Mouse (Mus musculus) forebrain, embryonic 13.5 days (tissue): ENCODE data around the gene Tenm4. TPM values are rescaled to one million over a fixed set of nuclear protein-coding genes. Genes with fewer than 3 reads are reported as not detected.

Experiments
- ATAC-seq: fragments of 200-750 bp; cut with Nextera tagmentation; 2 replicates; pipeline ENCODE4 v1.8.0; 2017
- H3K27ac ChIP-seq: fragments of 300-500 bp; sonication (generic); 2 replicates; pipeline ENCODE4 v1.5.1; 2015; ENCODE audit warnings: inconsistent platforms, mild to moderate bottlenecking, moderate library complexity
- H3K27me3 ChIP-seq: fragments of 300-500 bp; sonication (generic); 2 replicates; pipeline ENCODE4 v1.6.1; 2015; ENCODE audit warnings: mild to moderate bottlenecking, inconsistent platforms
- H3K36me3 ChIP-seq: fragments of 300-500 bp; sonication (generic); 2 replicates; pipeline ENCODE4 v1.6.1; 2015; ENCODE audit warnings: mild to moderate bottlenecking, inconsistent platforms; ENCODE audit not compliant: poor library complexity, severe bottlenecking
- H3K4me1 ChIP-seq: fragments of 300-500 bp; sonication (generic); 2 replicates; pipeline ENCODE4 v1.6.1; 2015; ENCODE audit warnings: inconsistent platforms
- H3K4me2 ChIP-seq: fragments of 300-500 bp; sonication (generic); 2 replicates; pipeline ENCODE4 v1.6.1; 2015; ENCODE audit warnings: inconsistent platforms, mild to moderate bottlenecking, moderate library complexity
- H3K4me3 ChIP-seq: fragments of 300-500 bp; sonication (generic); 2 replicates; pipeline ENCODE4 v1.5.1; 2015; ENCODE audit warnings: mild to moderate bottlenecking, inconsistent platforms
- H3K9ac ChIP-seq: fragments of 300-500 bp; sonication (generic); 2 replicates; pipeline ENCODE4 v1.6.1; 2015; ENCODE audit warnings: mild to moderate bottlenecking, inconsistent platforms
- H3K9me3 ChIP-seq: fragments of 300-500 bp; sonication (generic); replicated peaks from 2 replicates; pipeline ENCODE4 v1.6.1; 2016; ENCODE audit warnings: inconsistent platforms
- WGBS: fragments of 180-500 bp; shearing (Covaris S2); methylation state at CpG from one replicate; pipeline ENCODE4 v1.1.7; 2015; 5-methylcytosine and 5-hydroxymethylcytosine counted together
- polyA plus RNA-seq: library from polyadenylated mRNA; unstranded; fragments of >200 nt; fragmentation: Nextera tagmentation; extraction: Ambion mirVana; gene quantifications from 2 replicates; pipeline ENCODE4 v1.2.1, GENCODE M21; 2015

Tenm4 gene
- polyA plus RNA-seq, 1 experiment from 2014 or later: 73.6 TPM

GRCm38 (mm10) chr7:96357550-96357949, 186.5 kb downstream of the Tenm4 start:
- Histone ChIP-seq H3K36me3 (no peaks in the 10 kb centered on the region), H3K4me1 (peaks cover 23% of the 10 kb centered on the region), H3K4me2 (no peak overlapping the region), H3K27ac (peak overlapping the region; percentile 28), H3K4me3 (no peak overlapping the region), H3K9ac (no peak overlapping the region), H3K27me3 (no peaks in the 10 kb centered on the region), H3K9me3 (no peaks in the 10 kb centered on the region)
- WGBS: 53% methylated on average over 6 of the region's 6 CpGs
- peak; percentile 43; the same call in 1 of the 2 replicates for ATAC-seq

GRCm38 (mm10) chr7:96363311-96363710, 192.3 kb downstream of the Tenm4 start:
- Histone ChIP-seq H3K9ac (no peak overlapping the region), H3K4me2 (no peak overlapping the region), H3K9me3 (no peaks in the 10 kb centered on the region), H3K27ac (no peak overlapping the region), H3K27me3 (no peaks in the 10 kb centered on the region), H3K36me3 (no peaks in the 10 kb centered on the region), H3K4me1 (no peaks in the 10 kb centered on the region), H3K4me3 (no peak overlapping the region)
- ATAC-seq: no peak
- WGBS: 90% methylated on average over 3 of the region's 3 CpGs

- no peak overlapping the region for H3K9ac ChIP-seq
- no peak overlapping the region for H3K4me2 ChIP-seq
- no peak for ATAC-seq
- H3K9me3 ChIP-seq: no peaks in the 10 kb centered on the region
- 0 out of 2 replicates have a peak, but pooled peaks cover 6% of the 10 kb centered on the region for H3K4me1 ChIP-seq
- WGBS: 90% methylated on average over 4 of the region's 4 CpGs
- H3K36me3 ChIP-seq: no peaks in the 10 kb centered on the region
- H3K27ac ChIP-seq: no peak overlapping the region
- H3K27me3 ChIP-seq: no peaks in the 10 kb centered on the region
- H3K4me3 ChIP-seq: no peak overlapping the region
These were observed 198.9 kb downstream of the Tenm4 start for GRCm38 (mm10) chr7:96369947-96370346.

- H3K9ac ChIP-seq: no peak overlapping the region
- no peaks in the 10 kb centered on the region for H3K36me3 ChIP-seq
- 82% methylated on average over 6 of the region's 6 CpGs for WGBS
- no peak overlapping the region for H3K4me2 ChIP-seq
- H3K4me3 ChIP-seq: no peak overlapping the region
- H3K4me1 ChIP-seq: 0 out of 2 replicates have a peak, but pooled peaks cover 6% of the 10 kb centered on the region
- no peaks in the 10 kb centered on the region for H3K27me3 ChIP-seq
- no peak for ATAC-seq
- H3K9me3 ChIP-seq: no peaks in the 10 kb centered on the region
- H3K27ac ChIP-seq: no peak overlapping the region
These were observed 203.1 kb downstream of the Tenm4 start for GRCm38 (mm10) chr7:96374004-96374663.

GRCm38 (mm10) chr7:96375507-96375906, 204.5 kb downstream of the Tenm4 start:
- Histone ChIP-seq H3K36me3 (no peaks in the 10 kb centered on the region), H3K4me2 (no peak overlapping the region), H3K27me3 (no peaks in the 10 kb centered on the region), H3K4me3 (no peak overlapping the region), H3K4me1 (0 out of 2 replicates have a peak, but pooled peaks cover 6% of the 10 kb centered on the region), H3K9me3 (no peaks in the 10 kb centered on the region), H3K27ac (no peak overlapping the region), H3K9ac (no peak overlapping the region)
- peak; percentile 22; the same call in 1 of the 2 replicates for ATAC-seq
- WGBS: 90% methylated on average over 6 of the region's 6 CpGs

GRCm38 (mm10) chr7:96383686-96384528, 212.9 kb downstream of the Tenm4 start:
- no peak overlapping the region for H3K4me3 ChIP-seq
- H3K9me3 ChIP-seq: no peaks in the 10 kb centered on the region
- H3K9ac ChIP-seq: no peak overlapping the region
- ATAC-seq: peak; percentile 81
- H3K4me1 ChIP-seq: peaks cover 30% of the 10 kb centered on the region
- WGBS: 2% methylated on average over 6 of the region's 6 CpGs
- H3K4me2 ChIP-seq: no peak overlapping the region
- H3K27me3 ChIP-seq: peaks cover 3% of the 10 kb centered on the region
- H3K27ac ChIP-seq: peak overlapping the region; percentile 82
- no peaks in the 10 kb centered on the region for H3K36me3 ChIP-seq

GRCm38 (mm10) chr7:96384726-96385500, 213.9 kb downstream of the Tenm4 start:
- no peak; the same call in 1 of the 2 replicates for ATAC-seq
- Histone ChIP-seq H3K4me3 (no peak overlapping the region), H3K9ac (no peak overlapping the region), H3K4me1 (peaks cover 36% of the 10 kb centered on the region), H3K4me2 (no peak overlapping the region), H3K9me3 (no peaks in the 10 kb centered on the region), H3K27me3 (peaks cover 3% of the 10 kb centered on the region), H3K36me3 (no peaks in the 10 kb centered on the region), H3K27ac (no peak overlapping the region)
- 67% methylated on average over 11 of the region's 11 CpGs for WGBS

- no peak overlapping the region for H3K4me3 ChIP-seq
- H3K27me3 ChIP-seq: peaks cover 3% of the 10 kb centered on the region
- ATAC-seq: no peak
- no peak overlapping the region for H3K27ac ChIP-seq
- no peak overlapping the region for H3K4me2 ChIP-seq
- no peak overlapping the region for H3K9ac ChIP-seq
- peaks cover 45% of the 10 kb centered on the region for H3K4me1 ChIP-seq
- H3K9me3 ChIP-seq: no peaks in the 10 kb centered on the region
- H3K36me3 ChIP-seq: no peaks in the 10 kb centered on the region
- WGBS: 87% methylated on average over 7 of the region's 7 CpGs
These were observed 214.8 kb downstream of the Tenm4 start for GRCm38 (mm10) chr7:96385850-96386249.

GRCm38 (mm10) chr7:96390034-96390670, 219.1 kb downstream of the Tenm4 start:
- WGBS: 28% methylated on average over 6 of the region's 6 CpGs
- H3K9me3 ChIP-seq: no peaks in the 10 kb centered on the region
- no peak overlapping the region for H3K4me2 ChIP-seq
- peaks cover 3% of the 10 kb centered on the region for H3K27me3 ChIP-seq
- no peak overlapping the region for H3K4me3 ChIP-seq
- no peak overlapping the region for H3K27ac ChIP-seq
- H3K9ac ChIP-seq: no peak overlapping the region
- peaks cover 39% of the 10 kb centered on the region for H3K4me1 ChIP-seq
- ATAC-seq: peak; percentile 79
- H3K36me3 ChIP-seq: no peaks in the 10 kb centered on the region

- Histone ChIP-seq H3K36me3 (no peaks in the 10 kb centered on the region), H3K4me1 (peaks cover 33% of the 10 kb centered on the region), H3K9me3 (no peaks in the 10 kb centered on the region), H3K4me3 (no peak overlapping the region), H3K9ac (no peak overlapping the region), H3K27ac (no peak overlapping the region), H3K27me3 (peaks cover 3% of the 10 kb centered on the region), H3K4me2 (no peak overlapping the region)
- ATAC-seq: no peak
- 93% methylated on average over 4 of the region's 4 CpGs for WGBS
These were observed 219.8 kb downstream of the Tenm4 start for GRCm38 (mm10) chr7:96390894-96391293.

- Histone ChIP-seq H3K36me3 (no peaks in the 10 kb centered on the region), H3K27ac (no peak overlapping the region), H3K4me2 (no peak overlapping the region), H3K27me3 (peaks cover 3% of the 10 kb centered on the region), H3K4me3 (no peak overlapping the region), H3K9ac (no peak overlapping the region), H3K4me1 (peaks cover 31% of the 10 kb centered on the region), H3K9me3 (no peaks in the 10 kb centered on the region)
- 50% methylated on average over 6 of the region's 6 CpGs for WGBS
- no peak for ATAC-seq
These were observed 220.9 kb downstream of the Tenm4 start for GRCm38 (mm10) chr7:96391797-96392472.
